Mouse (Mus musculus): ENCODE measurements at regions not wholly inside any gene's neighbourhood (a gene's known extent, or its start where the extent isn't known, plus 50 kb on each side); places are given as distances from the start of the nearest gene placed in this dataset.

DNA sequence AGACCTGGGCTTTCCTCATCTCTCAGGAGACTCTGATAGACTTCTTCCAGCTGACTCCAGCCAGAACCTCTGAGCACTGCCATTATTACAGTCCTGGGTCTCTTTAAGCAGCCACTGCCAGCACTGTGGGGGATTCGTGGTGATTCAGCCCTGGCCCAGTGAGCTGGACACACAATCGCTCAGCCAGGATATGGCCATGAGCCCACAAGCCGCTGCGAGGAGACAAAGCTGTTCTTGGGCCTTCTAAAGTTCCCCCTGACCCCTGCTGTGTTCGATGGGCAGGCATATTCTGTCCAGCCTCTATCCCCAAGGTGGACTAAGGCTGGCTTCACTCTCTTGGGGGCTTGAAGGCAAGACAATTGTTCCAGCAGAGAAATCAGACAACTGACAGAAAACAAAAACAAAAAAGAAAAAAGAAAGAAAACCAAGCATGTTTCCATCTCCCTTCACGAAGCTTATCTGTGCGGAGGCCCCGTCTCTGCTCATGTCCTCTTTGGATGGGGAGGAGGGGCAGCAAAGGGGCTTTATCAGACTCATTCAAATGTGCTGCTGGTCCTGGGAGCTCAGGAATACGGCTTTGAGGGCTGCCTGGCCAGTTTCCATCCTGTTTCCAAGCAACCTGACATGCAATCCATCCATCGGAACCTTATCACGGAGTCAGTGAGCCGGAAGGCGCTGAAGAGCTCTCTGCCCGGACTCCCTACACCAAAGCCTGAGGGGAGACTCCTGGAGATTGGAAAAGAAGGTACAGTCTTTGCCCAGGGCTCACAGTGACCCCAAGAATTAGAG lies 362.0 kb downstream of the Sox9 start:
- Histone ChIP-seq H3K27ac (ENCODE audit: insufficient read depth, low read length) (no peak overlapping the region), H3K4me1 (ENCODE audit: control insufficient read depth, insufficient read depth, low read length) (peaks cover 5% of the 10 kb centered on the region), H3K4me3 (ENCODE audit: insufficient read depth, low read length) (no peak overlapping the region)
- no peak for TF ChIP-seq POLR2A (IDR thresholded peaks at IDR 0.05; ENCODE audit: extremely low read depth, insufficient read depth, low read length)
- no peak for TF ChIP-seq CTCF (IDR thresholded peaks at IDR 0.05; ENCODE audit: extremely low read depth, insufficient read depth, low read length)

DNA sequence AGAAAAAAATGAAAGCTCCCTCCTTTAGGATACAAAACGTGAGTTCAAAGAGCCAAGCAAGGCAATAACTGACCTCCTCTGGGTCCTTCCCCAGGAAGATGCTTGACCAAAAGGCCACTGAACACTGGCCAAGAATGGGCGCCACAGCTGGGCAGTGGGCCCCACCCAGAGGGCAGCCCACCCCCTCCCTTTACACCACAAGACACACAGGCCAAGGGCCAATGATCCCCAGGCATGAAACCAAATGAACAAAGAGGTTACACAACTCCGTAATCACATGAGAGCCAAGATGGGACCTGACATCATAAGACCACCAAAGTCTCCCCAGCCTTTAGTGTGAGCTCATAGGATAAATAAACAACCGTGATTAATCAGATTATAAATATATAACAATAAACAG lies 363.7 kb downstream of the Sox9 start:
- TF ChIP-seq CTCF (IDR thresholded peaks at IDR 0.05; ENCODE audit: extremely low read depth, insufficient read depth, low read length): no peak
- no peak for TF ChIP-seq POLR2A (IDR thresholded peaks at IDR 0.05; ENCODE audit: extremely low read depth, insufficient read depth, low read length)
- Histone ChIP-seq H3K4me3 (ENCODE audit: insufficient read depth, low read length) (no peak overlapping the region), H3K27ac (ENCODE audit: insufficient read depth, low read length) (no peak overlapping the region), H3K4me1 (ENCODE audit: control insufficient read depth, insufficient read depth, low read length) (peaks cover 5% of the 10 kb centered on the region)

DNA sequence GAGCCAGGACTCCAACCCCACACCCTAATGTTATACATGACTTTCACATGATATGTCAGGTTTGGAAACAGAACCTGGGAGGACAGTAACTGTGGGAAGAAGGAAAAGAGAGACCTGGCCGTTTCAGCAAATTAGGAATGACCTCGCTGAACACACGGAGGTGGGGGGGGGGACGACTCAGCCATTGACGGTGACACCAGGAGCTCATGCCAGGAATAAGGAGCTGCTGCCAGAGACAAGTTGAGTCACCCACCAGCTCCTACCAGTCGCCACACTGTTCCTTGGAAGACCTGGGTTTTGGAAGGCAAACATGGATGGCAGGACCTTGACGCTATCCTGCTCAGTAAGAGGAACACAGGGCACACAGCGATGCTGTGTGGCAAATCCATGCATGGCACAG lies 364.7 kb downstream of the Sox9 start:
- H3K4me1 ChIP-seq (ENCODE audit: control insufficient read depth, insufficient read depth, low read length): peaks cover 5% of the 10 kb centered on the region
- no peak overlapping the region for H3K27ac ChIP-seq (ENCODE audit: insufficient read depth, low read length)
- no peak overlapping the region for H3K4me3 ChIP-seq (ENCODE audit: insufficient read depth, low read length)
- TF ChIP-seq POLR2A (IDR thresholded peaks at IDR 0.05; ENCODE audit: extremely low read depth, insufficient read depth, low read length) (no peak), CTCF (IDR thresholded peaks at IDR 0.05; ENCODE audit: extremely low read depth, insufficient read depth, low read length) (no peak)

DNA sequence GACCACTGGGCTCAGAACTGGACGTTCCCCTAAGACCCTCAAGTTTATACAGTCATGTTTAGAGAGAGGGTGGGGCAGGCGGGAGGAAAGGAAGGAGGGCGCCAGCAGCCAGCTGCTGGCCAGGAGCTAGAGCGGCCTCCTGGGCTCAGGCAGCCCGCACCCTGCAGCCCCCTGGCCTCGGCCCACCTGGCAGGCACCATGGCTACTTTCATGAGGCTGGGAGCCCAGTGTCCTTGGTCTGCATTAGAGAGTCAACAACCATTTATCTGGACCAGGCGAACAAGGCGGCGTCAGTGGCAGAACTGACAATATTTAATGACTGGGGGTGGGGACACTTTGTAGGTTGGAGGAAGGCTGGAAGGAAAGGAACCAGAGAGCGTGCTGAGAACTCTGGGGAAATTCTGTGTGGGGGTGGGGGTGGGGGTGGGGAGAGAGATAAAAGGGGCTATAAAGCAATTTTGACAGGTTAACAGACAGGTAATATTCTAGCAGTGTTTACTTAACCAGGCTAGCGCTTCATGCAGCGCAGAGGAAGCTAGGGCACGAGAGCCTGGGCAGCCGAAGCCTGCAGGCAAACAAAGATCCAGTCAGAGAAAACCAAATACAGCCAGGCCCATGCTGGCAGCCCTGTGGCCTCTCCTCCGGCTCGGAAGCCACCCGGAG lies 365.6 kb downstream of the Sox9 start:
- H3K27ac ChIP-seq (ENCODE audit: insufficient read depth, low read length): 0 out of 2 replicates have a peak overlapping the region, but pooled peaks have one; percentile 37
- no peak overlapping the region for H3K4me3 ChIP-seq (ENCODE audit: insufficient read depth, low read length)
- TF ChIP-seq POLR2A (IDR thresholded peaks at IDR 0.05; ENCODE audit: extremely low read depth, insufficient read depth, low read length): no peak
- TF ChIP-seq CTCF (IDR thresholded peaks at IDR 0.05; ENCODE audit: extremely low read depth, insufficient read depth, low read length): no peak

DNA sequence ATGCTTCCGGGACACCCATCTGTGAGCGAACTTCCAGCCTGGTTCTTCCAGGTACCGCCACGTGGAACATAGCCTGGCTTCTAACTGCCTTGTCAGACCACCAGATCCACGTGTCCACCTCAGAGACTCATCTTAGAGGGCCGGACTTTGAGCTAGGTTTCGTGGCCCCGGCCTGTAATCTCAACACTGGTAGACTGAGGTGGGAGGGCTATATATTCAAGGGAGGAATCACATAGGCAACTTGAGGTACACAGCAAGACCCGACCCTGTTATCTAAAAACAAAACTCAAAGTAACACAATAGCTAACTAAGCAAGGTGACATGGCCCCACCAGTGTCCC lies 366.1 kb downstream of the Sox9 start:
- TF ChIP-seq CTCF (IDR thresholded peaks at IDR 0.05; ENCODE audit: extremely low read depth, insufficient read depth, low read length) (no peak), POLR2A (IDR thresholded peaks at IDR 0.05; ENCODE audit: extremely low read depth, insufficient read depth, low read length) (no peak)
- Histone ChIP-seq H3K27ac (ENCODE audit: insufficient read depth, low read length) (no peak overlapping the region), H3K4me3 (ENCODE audit: insufficient read depth, low read length) (no peak overlapping the region), H3K4me1 (ENCODE audit: control insufficient read depth, insufficient read depth, low read length) (peaks cover 3% of the 10 kb centered on the region)

More for the DNA sequence above, 365.6 kb downstream of the Sox9 start:
- peaks cover 5% of the 10 kb centered on the region for H3K4me1 ChIP-seq (ENCODE audit: control insufficient read depth, insufficient read depth, low read length)

DNA sequence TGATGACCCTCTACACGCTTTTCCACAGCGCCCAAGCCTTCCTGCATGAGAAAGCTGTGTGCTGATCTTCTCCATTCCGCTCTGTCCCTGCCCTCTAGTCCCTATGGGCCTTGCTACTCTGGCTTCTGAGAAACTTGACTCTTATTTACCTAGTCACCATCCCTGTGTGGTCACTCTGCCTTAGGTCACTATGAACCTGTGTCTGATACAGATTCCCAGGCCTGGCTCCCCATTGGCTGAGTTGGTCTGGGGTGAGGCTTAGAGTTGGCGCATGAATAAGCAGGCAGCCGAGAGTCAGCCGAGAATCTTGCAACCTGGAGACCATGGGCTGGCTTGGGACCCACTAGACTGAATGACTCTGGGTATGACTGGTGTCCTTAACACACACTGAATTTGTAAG lies 373.5 kb downstream of the Sox9 start:
- no peak overlapping the region for H3K27ac ChIP-seq (ENCODE audit: insufficient read depth, low read length)
- no peak overlapping the region for H3K4me3 ChIP-seq (ENCODE audit: insufficient read depth, low read length)
- H3K4me1 ChIP-seq (ENCODE audit: control insufficient read depth, insufficient read depth, low read length): peaks cover 2% of the 10 kb centered on the region
- TF ChIP-seq CTCF (IDR thresholded peaks at IDR 0.05; ENCODE audit: extremely low read depth, insufficient read depth, low read length) (no peak), POLR2A (IDR thresholded peaks at IDR 0.05; ENCODE audit: extremely low read depth, insufficient read depth, low read length) (no peak)

DNA sequence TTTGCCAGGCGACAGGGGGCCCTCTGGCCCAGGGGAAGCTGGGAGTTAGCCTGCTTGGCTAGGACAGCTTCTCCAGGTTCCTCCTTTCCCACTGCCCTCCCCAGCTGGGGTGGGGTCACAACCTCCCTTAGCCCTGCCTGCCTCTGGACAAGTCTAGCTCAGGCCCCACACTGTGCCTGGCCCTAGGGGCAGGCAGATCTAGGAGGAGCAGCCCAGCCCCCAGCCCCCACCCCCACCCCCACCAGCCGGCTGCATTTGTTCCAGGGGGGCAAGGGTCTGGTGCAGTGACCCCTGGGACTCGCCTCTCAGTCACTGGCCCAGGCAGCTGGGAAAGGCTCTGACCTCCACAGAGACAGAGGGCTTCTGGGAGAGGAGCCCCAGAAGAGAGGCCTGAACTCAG lies 381.9 kb downstream of the Sox9 start:
- Histone ChIP-seq H3K4me3 (ENCODE audit: insufficient read depth, low read length) (no peak overlapping the region), H3K27ac (ENCODE audit: insufficient read depth, low read length) (no peak overlapping the region), H3K4me1 (ENCODE audit: control insufficient read depth, insufficient read depth, low read length) (no peaks in the 10 kb centered on the region)
- TF ChIP-seq CTCF (IDR thresholded peaks at IDR 0.05; ENCODE audit: extremely low read depth, insufficient read depth, low read length) (no peak), POLR2A (IDR thresholded peaks at IDR 0.05; ENCODE audit: extremely low read depth, insufficient read depth, low read length) (no peak)

DNA sequence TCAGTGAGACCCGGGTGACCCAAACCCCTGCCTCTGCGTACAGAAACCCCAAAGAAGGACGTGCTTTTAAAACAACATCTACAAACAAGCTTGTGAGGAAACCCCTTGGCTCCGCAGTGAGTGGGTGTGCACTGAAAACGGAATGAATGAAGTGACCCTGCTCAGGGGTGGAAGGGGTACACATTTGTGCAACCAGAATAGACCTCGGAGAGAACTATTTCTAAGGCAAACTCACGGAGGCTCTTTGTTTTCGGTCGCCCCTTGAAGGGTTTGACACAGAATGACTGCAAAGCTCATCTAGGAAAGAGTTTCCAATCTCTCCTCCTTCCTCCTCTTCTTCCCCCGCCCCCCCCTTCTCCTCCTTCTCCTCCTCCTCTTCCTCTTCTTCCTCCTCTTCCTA lies 382.5 kb downstream of the Sox9 start:
- no peak overlapping the region for H3K27ac ChIP-seq (ENCODE audit: insufficient read depth, low read length)
- H3K4me3 ChIP-seq (ENCODE audit: insufficient read depth, low read length): no peak overlapping the region; the same call in 1 of the 2 replicates
- TF ChIP-seq CTCF (IDR thresholded peaks at IDR 0.05; ENCODE audit: extremely low read depth, insufficient read depth, low read length) (no peak), POLR2A (IDR thresholded peaks at IDR 0.05; ENCODE audit: extremely low read depth, insufficient read depth, low read length) (no peak)
- no peaks in the 10 kb centered on the region for H3K4me1 ChIP-seq (ENCODE audit: control insufficient read depth, insufficient read depth, low read length)

DNA sequence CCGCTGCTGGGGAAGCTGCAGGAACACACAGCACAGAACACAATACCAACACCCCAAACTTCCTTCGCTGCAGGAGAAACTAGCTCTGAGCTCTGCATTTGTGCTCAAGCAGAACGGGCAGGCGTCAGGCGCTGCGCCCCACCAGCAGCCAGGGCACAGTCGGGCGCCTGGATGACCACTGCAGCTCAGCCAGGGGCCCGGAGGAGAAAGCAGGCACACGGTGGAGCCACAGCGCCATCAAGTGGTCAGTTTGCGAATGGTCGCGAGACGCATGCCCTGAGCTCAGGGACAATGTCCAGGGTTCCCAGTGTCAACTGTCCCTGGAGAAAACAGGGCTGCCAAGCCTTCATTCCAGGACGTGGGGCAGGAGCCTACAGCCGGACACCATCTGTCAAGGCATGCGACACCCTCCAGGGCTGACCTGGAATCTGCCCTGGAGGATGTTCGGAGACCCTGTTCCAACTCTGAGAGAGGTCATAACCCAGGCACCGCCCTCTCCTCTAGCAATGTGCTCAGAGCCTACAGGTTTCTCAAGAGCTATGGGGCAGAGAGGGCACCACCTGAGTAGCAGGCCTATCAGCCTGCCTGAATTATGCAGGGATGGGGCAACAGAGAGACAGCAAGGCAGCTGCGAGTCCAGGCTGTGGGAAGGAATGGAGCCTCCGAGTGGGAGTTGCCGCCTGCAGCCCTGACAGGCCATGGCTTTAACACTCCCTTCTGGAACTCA lies 383.2 kb downstream of the Sox9 start:
- Histone ChIP-seq H3K27ac (ENCODE audit: insufficient read depth, low read length) (no peak overlapping the region), H3K4me1 (ENCODE audit: control insufficient read depth, insufficient read depth, low read length) (no peaks in the 10 kb centered on the region), H3K4me3 (ENCODE audit: insufficient read depth, low read length) (peak overlapping the region; percentile 1; the same call in 1 of the 2 replicates)
- TF ChIP-seq CTCF (IDR thresholded peaks at IDR 0.05; ENCODE audit: extremely low read depth, insufficient read depth, low read length) (peak; percentile 93), POLR2A (IDR thresholded peaks at IDR 0.05; ENCODE audit: extremely low read depth, insufficient read depth, low read length) (no peak)

All from cortical plate, adult 2 months (tissue).